Mouse (Mus musculus): ENCODE measurements at regions not wholly inside any gene's neighbourhood (a gene's known extent, or its start where the extent isn't known, plus 50 kb on each side); places are given as distances from the start of the nearest gene placed in this dataset.

DNA sequence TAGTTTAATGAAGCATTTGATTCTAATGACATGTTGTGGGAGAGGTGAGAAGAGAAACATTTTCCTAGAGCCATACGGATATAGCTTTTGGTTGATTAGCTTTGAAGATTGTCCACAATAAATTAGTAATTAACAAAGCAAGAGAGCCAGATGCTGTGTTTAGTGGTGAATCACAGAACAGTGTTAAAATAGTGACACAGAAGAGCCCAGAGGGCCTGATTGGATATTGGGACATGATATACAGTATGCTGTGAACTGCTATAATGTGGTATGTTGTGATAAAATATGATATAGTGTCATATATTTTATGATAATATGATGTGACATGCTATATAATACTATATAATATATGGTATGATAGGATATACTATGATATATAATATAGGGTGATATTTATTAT lies 243.7 kb upstream of the Ngly1 start:
- no peak for TF ChIP-seq CTCF (IDR thresholded peaks at IDR 0.05; ENCODE audit: low read depth)
- TF ChIP-seq EP300 (IDR thresholded peaks at IDR 0.05; ENCODE audit: low read depth), result no peak
